Mouse (Mus musculus) limb, embryonic 14.5 days (tissue): Measurements from ENCODE around the gene Pdia3. TPM values are rescaled to one million over a fixed set of nuclear protein-coding genes. Genes with fewer than 3 reads are reported as not detected.

Source experiments
- ATAC-seq: fragments of 200-750 bp; cut with Nextera tagmentation; 2 replicates; pipeline ENCODE4 v1.8.0; 2017; ENCODE audit warnings: low read depth, moderate number of reproducible peaks, moderate TSS enrichment; ENCODE audit not compliant: low FRiP score
- DNase-seq: peaks from one replicate; pipeline ENCODE4 v3.0.0-alpha.2; 2015; ENCODE audit warnings: low spot score
- H3K27ac ChIP-seq: fragments of 300-500 bp; sonication (generic); replicated peaks from 2 replicates; pipeline ENCODE4 v1.5.1; 2014; ENCODE audit warnings: low read depth, mild to moderate bottlenecking, low read length, moderate library complexity, mixed read lengths
- H3K27me3 ChIP-seq: fragments of 300-500 bp; sonication (generic); 2 replicates; pipeline ENCODE4 v1.6.1; 2014; ENCODE audit warnings: low read length, mixed read lengths; ENCODE audit not compliant: control insufficient read depth, insufficient read depth
- H3K36me3 ChIP-seq: fragments of 300-500 bp; sonication (generic); 2 replicates; pipeline ENCODE4 v1.6.1; 2014; ENCODE audit warnings: mild to moderate bottlenecking, low read length, moderate library complexity, mixed read lengths; ENCODE audit not compliant: control insufficient read depth, insufficient read depth
- H3K4me1 ChIP-seq: fragments of 300-500 bp; sonication (generic); 2 replicates; pipeline ENCODE4 v1.6.1; 2014; ENCODE audit warnings: antibody characterized with exemption, low read length, mixed read lengths; ENCODE audit not compliant: control insufficient read depth, insufficient read depth
- H3K4me2 ChIP-seq: fragments of 300-500 bp; sonication (generic); replicated peaks from 2 replicates; pipeline ENCODE4 v1.6.1; 2014; ENCODE audit warnings: low read depth, mild to moderate bottlenecking, low read length, moderate library complexity; ENCODE audit not compliant: severe bottlenecking
- H3K4me3 ChIP-seq: fragments of 300-500 bp; sonication (generic); replicated peaks from 2 replicates; pipeline ENCODE4 v1.5.1; 2014; ENCODE audit warnings: low read length
- H3K9ac ChIP-seq: fragments of 300-500 bp; sonication (generic); 2 replicates; pipeline ENCODE4 v1.6.1; 2014; ENCODE audit warnings: mild to moderate bottlenecking, low read depth, low read length, moderate library complexity; ENCODE audit not compliant: severe bottlenecking
- H3K9me3 ChIP-seq: fragments of 300-500 bp; sonication (generic); 2 replicates; pipeline ENCODE4 v1.6.1; 2016; ENCODE audit warnings: low read length; ENCODE audit not compliant: control insufficient read depth
- POLR2A ChIP-seq: fragments of 200-500 bp; IDR thresholded peaks from 2 replicates; pipeline ENCODE4 v1.8.0; 2012; ENCODE audit warnings: inconsistent platforms, mild to moderate bottlenecking, moderate library complexity, borderline replicate concordance; ENCODE audit not compliant: insufficient read depth, insufficient read length; ENCODE audit errors: extremely low read depth
- WGBS: fragments of 180-500 bp; shearing (Covaris S2); extraction: QIAGEN DNeasy Blood & Tissue Kit; methylation state at CpG from one replicate; pipeline ENCODE4 v1.1.7; 2014; 5-methylcytosine and 5-hydroxymethylcytosine counted together
- polyA plus RNA-seq, 2 experiments: library from polyadenylated mRNA; depleted of rRNA in 1 of 2; stranded (reverse) in 1 of 2; unstranded in 1 of 2; fragments of >200 nt; fragmentation: Nextera tagmentation in 1 of 2; extraction: Ambion mirVana in 1 of 2; gene quantifications; 2 replicates each; pipeline versions ENCODE4 v1.2.1 to v1.2.3; 2012 to 2014

Gene Pdia3
- polyA plus RNA-seq, 2 experiments, result 416 to 523 TPM

DNA sequence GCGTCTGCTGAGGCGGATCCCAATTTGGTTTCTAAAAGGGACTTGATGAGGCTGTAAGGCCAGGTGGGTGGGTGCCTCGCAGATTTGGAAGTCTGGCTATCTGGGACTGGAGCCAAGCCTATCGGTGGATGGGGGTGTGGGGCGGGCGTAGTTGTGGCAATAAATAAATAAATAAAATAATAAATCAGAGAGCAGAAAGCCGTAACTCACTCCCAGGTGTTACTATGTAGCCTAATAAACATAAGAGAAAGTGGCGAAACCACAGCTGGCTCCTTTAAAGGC, 29.4 kb downstream of the Pdia3 start:
- no peak for TF ChIP-seq POLR2A
- H3K4me3 ChIP-seq, result peak overlapping the region; percentile 49
- H3K27me3 ChIP-seq, result no peaks in the 10 kb centered on the region
- no peaks in the 10 kb centered on the region for H3K9me3 ChIP-seq
- ATAC-seq, result no peak
- H3K27ac ChIP-seq, result no peak overlapping the region
- peak overlapping the region; percentile 53 for H3K9ac ChIP-seq
- peak overlapping the region; percentile 89 for H3K4me2 ChIP-seq
- no peak for DNase-seq
- WGBS, result 2% methylated on average over 8 of the region's 8 CpGs
- peaks cover 12% of the 10 kb centered on the region; the same call in 1 of the 2 replicates for H3K4me1 ChIP-seq
- peaks cover 18% of the 10 kb centered on the region for H3K36me3 ChIP-seq

DNA sequence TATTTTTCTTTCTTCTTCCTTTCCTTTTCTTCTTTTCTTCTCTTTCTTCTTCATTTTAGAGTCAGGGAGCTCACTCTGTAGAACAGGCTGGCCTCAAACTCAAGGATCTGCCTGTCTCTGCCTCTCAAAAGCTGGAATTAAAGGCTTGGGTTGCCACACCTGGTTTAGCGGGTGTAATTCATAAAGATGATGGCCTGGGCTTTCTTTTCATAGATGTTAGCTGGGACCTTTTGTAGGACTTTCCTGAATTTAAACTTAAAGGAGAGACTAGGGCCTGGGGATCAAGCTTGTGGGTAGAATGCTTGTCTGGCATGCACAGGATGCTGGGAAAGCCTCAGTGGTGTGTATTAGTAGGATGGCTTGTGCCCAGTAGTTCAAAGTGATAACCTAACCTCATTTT, 30.6 kb downstream of the Pdia3 start, which contains the start of gene Ell3:
Gene Ell3 (minus strand): TSS at position 101 of the 400 bp plus-strand sequence.
- WGBS, result 86% methylated on average over 1 of the region's 1 CpGs
- H3K36me3 ChIP-seq, result peaks cover 6% of the 10 kb centered on the region
- DNase-seq, result no peak
- H3K9ac ChIP-seq, result peak within 1 kb of the TSS; percentile 53; the same call in 1 of the 2 replicates
- peak within 1 kb of the TSS; percentile 89 for H3K4me2 ChIP-seq
- no peak for ATAC-seq
- peaks cover 12% of the 10 kb centered on the region; the same call in 1 of the 2 replicates for H3K4me1 ChIP-seq
- no peaks in the 10 kb centered on the region for H3K9me3 ChIP-seq
- H3K27ac ChIP-seq, result no peak within 1 kb of the TSS
- no peak for TF ChIP-seq POLR2A
- H3K4me3 ChIP-seq, result peak within 1 kb of the TSS; percentile 49
- H3K27me3 ChIP-seq, result no peaks in the 10 kb centered on the region

DNA sequence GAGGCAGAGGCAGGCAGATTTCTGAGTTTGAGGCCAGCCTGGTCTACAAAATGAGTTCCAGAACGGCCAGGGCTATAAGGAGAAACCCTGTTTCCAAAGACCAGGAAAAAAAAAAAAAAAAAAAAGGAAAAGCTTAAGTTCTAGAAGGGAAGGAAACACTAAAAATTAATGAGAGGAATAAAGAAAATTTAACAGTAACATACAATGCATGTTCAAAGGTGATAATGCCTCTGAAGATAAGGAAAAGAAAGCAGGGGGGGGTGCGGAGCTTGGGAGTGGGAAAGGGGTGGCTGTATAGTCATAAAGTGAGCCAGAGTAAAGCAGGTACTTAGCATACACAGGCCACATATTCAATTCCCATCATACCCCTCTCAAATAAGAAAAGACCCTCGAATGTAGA, 31.5 kb downstream of the Pdia3 start:
- no peak overlapping the region for H3K27ac ChIP-seq
- DNase-seq (no peak), ATAC-seq (no peak)
- 0 out of 2 replicates have a peak, but pooled peaks cover 1% of the 10 kb centered on the region for H3K36me3 ChIP-seq
- H3K9ac ChIP-seq, result no peak overlapping the region
- WGBS, result 80% methylated on average over 3 of the region's 3 CpGs
- no peak for TF ChIP-seq POLR2A
- H3K4me2 ChIP-seq, result no peak overlapping the region
- H3K9me3 ChIP-seq, result no peaks in the 10 kb centered on the region
- H3K27me3 ChIP-seq, result no peaks in the 10 kb centered on the region
- no peak overlapping the region for H3K4me3 ChIP-seq
- H3K4me1 ChIP-seq, result peaks cover 12% of the 10 kb centered on the region

DNA sequence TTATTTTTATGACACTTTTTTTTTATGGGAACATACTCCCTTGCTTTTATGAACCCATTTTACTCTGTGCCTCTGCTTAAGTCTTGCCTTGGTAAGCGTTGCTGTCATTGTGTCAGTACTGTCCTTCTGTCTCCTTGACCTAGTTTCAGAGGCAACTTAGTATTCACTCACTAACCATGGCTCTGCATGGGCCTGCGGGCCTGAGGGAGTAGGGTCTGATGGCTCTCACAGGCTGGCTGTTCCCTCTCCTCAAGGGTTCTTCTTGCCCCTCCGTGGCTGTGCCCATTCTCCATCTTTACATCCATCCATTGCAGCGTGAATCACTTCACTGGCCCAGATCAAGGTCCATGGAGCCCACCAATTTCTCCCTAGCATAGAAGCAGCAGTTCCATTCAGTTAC, 32.9 kb downstream of the Pdia3 start:
- TF ChIP-seq POLR2A, result no peak
- H3K4me1 ChIP-seq, result peaks cover 22% of the 10 kb centered on the region

DNA sequence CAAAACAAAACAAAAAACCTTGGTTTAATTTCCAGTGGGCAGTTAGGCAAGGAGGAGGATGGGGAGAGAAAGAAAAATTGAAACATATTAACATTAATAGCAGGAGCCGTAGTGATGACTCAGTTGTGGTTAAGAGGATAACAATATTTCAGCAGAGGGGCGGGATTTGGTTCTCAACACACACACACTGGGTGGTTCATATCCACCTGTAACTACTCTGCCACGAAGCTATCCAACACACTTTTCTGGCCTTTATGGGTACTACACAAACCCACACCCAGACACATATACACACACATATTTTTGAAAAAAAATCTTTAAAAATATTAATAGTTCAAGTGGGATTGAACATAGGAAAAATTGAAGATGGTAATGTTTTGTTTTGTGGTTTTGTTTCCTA, 33.4 kb downstream of the Pdia3 start:
- Histone ChIP-seq H3K36me3 (peaks cover 13% of the 10 kb centered on the region; the same call in 1 of the 2 replicates), H3K9ac (no peak overlapping the region), H3K4me3 (no peak overlapping the region), H3K27ac (no peak overlapping the region), H3K4me1 (peaks cover 17% of the 10 kb centered on the region), H3K9me3 (no peaks in the 10 kb centered on the region), H3K4me2 (no peak overlapping the region), H3K27me3 (no peaks in the 10 kb centered on the region)
- WGBS, result 90% methylated on average over 3 of the region's 3 CpGs
- ATAC-seq (no peak), DNase-seq (no peak)
- TF ChIP-seq POLR2A, result no peak

More for the DNA sequence above, 32.9 kb downstream of the Pdia3 start:
- ATAC-seq, result no peak
- WGBS, result 68% methylated on average over 4 of the region's 4 CpGs
- peaks cover 11% of the 10 kb centered on the region; the same call in 1 of the 2 replicates for H3K36me3 ChIP-seq
- no peak overlapping the region for H3K4me3 ChIP-seq
- no peaks in the 10 kb centered on the region for H3K27me3 ChIP-seq
- H3K4me2 ChIP-seq, result no peak overlapping the region
- DNase-seq, result no peak
- no peak overlapping the region for H3K9ac ChIP-seq
- H3K27ac ChIP-seq, result no peak overlapping the region
- H3K9me3 ChIP-seq, result no peaks in the 10 kb centered on the region

DNA sequence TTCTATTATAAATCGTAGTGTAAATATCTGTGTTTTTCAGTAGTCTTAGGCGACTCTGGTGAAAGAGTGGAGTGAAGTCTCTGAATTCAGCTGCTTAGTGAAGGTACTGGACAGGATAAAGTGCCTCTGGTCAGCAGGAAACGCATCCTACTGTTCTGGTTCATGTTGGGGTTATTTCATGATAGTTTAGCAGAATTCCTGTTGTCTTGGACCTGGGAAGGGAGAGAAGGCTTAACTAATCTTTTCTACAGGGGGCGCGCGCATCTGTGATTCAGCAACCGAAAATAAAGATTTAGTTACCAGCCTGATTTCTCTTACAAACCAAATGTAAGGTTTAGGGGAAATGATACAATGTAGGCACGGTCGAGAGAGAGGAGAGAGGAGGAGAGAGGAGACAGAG, 34.6 kb downstream of the Pdia3 start:
- ATAC-seq (no peak), DNase-seq (peak; percentile 64)
- H3K4me1 ChIP-seq, result peaks cover 10% of the 10 kb centered on the region
- TF ChIP-seq POLR2A, result no peak
- peak overlapping the region; percentile 89 for H3K4me2 ChIP-seq
- peak overlapping the region; percentile 99 for H3K4me3 ChIP-seq
- no peaks in the 10 kb centered on the region for H3K9me3 ChIP-seq
- peak overlapping the region; percentile 61 for H3K9ac ChIP-seq
- peaks cover 24% of the 10 kb centered on the region for H3K36me3 ChIP-seq
- 17% methylated on average over 9 of the region's 9 CpGs for WGBS
- H3K27me3 ChIP-seq, result no peaks in the 10 kb centered on the region
- peak overlapping the region; percentile 94 for H3K27ac ChIP-seq
